In the genomic region with DNA sequence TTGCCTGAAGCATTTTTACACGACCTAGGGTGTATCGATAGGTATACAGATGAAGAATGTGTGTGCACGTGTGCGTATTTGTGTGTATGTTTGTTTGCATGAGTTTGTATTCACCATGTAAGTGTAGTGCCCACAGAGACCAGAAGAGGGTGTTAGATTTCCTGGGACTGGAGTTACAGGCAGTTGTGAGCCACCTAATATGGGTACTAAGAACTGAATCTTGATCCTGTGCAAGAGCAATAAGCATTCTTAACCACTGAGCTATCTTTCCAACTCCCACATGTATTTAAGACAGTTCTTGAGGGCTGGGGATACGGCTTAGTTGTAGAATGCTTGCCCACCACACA, we compare ENCODE assay signal across 20 mouse cellular contexts. TPM values are rescaled to one million over a fixed set of nuclear protein-coding genes. Genes with fewer than 3 reads are reported as not detected.
DNase-seq lines count a peak whose midpoint lies in the region; ATAC-seq and TF ChIP-seq lines count a peak whose summit lies in the region.
"Had no signal": no experiment of that assay in that cellular context is flagged by ENCODE, and none has a peak within 500 bp of the region (broad histone marks: within the 10 kb centered on the region; RNA-seq: fewer than 3 reads in every experiment).

No protein-coding gene starts in this region.

- TF ChIP-seq CTCF in forebrain, postnatal 0 days (IDR thresholded peaks at IDR 0.05; ENCODE audit: low read depth), result 0 out of 2 replicates have a peak, but pooled peaks have one; percentile 14
- TF ChIP-seq CTCF in lung, embryonic 14.5 days (IDR thresholded peaks at IDR 0.05; ENCODE audit: low read depth), result 0 out of 2 replicates have a peak, but pooled peaks have one; percentile 7
- TF ChIP-seq CTCF in lung, adult 2 months (IDR thresholded peaks at IDR 0.05; ENCODE audit: insufficient read depth, low read length), result no peak
- peak in 2 of 3 experiments; percentile 18 to 31; a peak in 1 of 6 replicates for TF ChIP-seq CTCF in MEL (IDR thresholded peaks at IDR 0.05 in 2 of 3, conservative IDR thresholded peaks at IDR 0.05 in 1 of 3; ENCODE audit: control insufficient read depth in 1 of 3, insufficient read depth in 1 of 3, low read depth in 2 of 3, low read length in 3 of 3, poor library complexity in 1 of 3, severe bottlenecking in 1 of 3)
- TF ChIP-seq CTCF in stomach, postnatal 0 days (IDR thresholded peaks at IDR 0.05; ENCODE audit: low read depth), result peak; percentile 30; the same call in 1 of the 2 replicates

- ATAC-seq in forebrain, postnatal 0 days, result no peak
- ATAC-seq in forebrain, embryonic 11.5 days (replicated peaks; ENCODE audit: low FRiP score), result no peak
- no peak for ATAC-seq in lung, embryonic 14.5 days (ENCODE audit: insufficient read depth)
- ATAC-seq in stomach, postnatal 0 days (ENCODE audit: low FRiP score, low TSS enrichment), result no peak
- ATAC-seq in frontal cortex, adult (ENCODE audit: low TSS enrichment), result no peak
- ATAC-seq: hindbrain, postnatal 0 days had no signal

- TF ChIP-seq EP300 in MEL (IDR thresholded peaks at IDR 0.05; ENCODE audit: low read depth in 1 of 2, low read length in 2 of 2), result no peak
- no peak for TF ChIP-seq EP300 in stomach, postnatal 0 days (optimal IDR thresholded peaks at IDR 0.05)

- H3K9ac ChIP-seq in forebrain, postnatal 0 days, result no peak overlapping the region
- no peak overlapping the region for H3K9ac ChIP-seq in forebrain, embryonic 11.5 days (ENCODE audit: low read length)
- no peak overlapping the region for H3K9ac ChIP-seq in lung, embryonic 14.5 days
- H3K9ac ChIP-seq in MEL (ENCODE audit: control insufficient read depth, low read depth, low read length, poor library complexity, severe bottlenecking), result no peak overlapping the region
- no peak overlapping the region for H3K9ac ChIP-seq in stomach, postnatal 0 days (ENCODE audit: low read length)
- H3K9ac ChIP-seq: heart, embryonic 12.5 days had no signal

- no peaks in the 10 kb centered on the region for H3K79me2 ChIP-seq in MEL (ENCODE audit: control insufficient read depth, insufficient read depth, low read length, poor library complexity)

- no peak for TF ChIP-seq RAD21 in MEL (IDR thresholded peaks at IDR 0.05; ENCODE audit: low read depth, low read length)

- DNase-seq in forebrain, postnatal 0 days, result no peak
- no peak for DNase-seq in forebrain, embryonic 11.5 days (ENCODE audit: low spot score)
- DNase-seq in lung, embryonic 14.5 days, result no peak
- no peak for DNase-seq in lung, adult 2 months
- DNase-seq in MEL (ENCODE audit: low read depth, low spot score), result peak; percentile 38
- DNase-seq in stomach, postnatal 0 days (ENCODE audit: low spot score), result no peak
- DNase-seq: adrenal gland, postnatal 25 days; cerebellum, adult 9-10 months; gastrocnemius, postnatal 10 days; heart, postnatal 10 days; kidney, adult 11 months; lung, adult 18-20 months; spleen, adult 18-20 months; thymus, postnatal 14 days had no signal

- H3K27me3 ChIP-seq in forebrain, postnatal 0 days (ENCODE audit: insufficient read depth, low read length), result no peaks in the 10 kb centered on the region
- H3K27me3 ChIP-seq in forebrain, embryonic 11.5 days (ENCODE audit: control insufficient read depth, insufficient read depth, low read length), result no peaks in the 10 kb centered on the region
- no peaks in the 10 kb centered on the region for H3K27me3 ChIP-seq in lung, embryonic 14.5 days (ENCODE audit: insufficient read depth, low read length)
- no peaks in the 10 kb centered on the region for H3K27me3 ChIP-seq in MEL (ENCODE audit: control insufficient read depth in 1 of 2, insufficient read depth in 2 of 2, low read length in 2 of 2)
- no peaks in the 10 kb centered on the region for H3K27me3 ChIP-seq in stomach, postnatal 0 days (ENCODE audit: control insufficient read depth, insufficient read depth, low read length)
- H3K27me3 ChIP-seq: heart, embryonic 12.5 days had no signal

- H3K9me3 ChIP-seq in forebrain, postnatal 0 days (ENCODE audit: low read length), result no peaks in the 10 kb centered on the region
- no peaks in the 10 kb centered on the region for H3K9me3 ChIP-seq in forebrain, embryonic 11.5 days (ENCODE audit: control insufficient read depth, low read length)
- H3K9me3 ChIP-seq in lung, embryonic 14.5 days (ENCODE audit: low read depth, low read length), result no peaks in the 10 kb centered on the region
- no peaks in the 10 kb centered on the region for H3K9me3 ChIP-seq in MEL (replicated peaks; ENCODE audit: insufficient read depth, low read length)
- H3K9me3 ChIP-seq in stomach, postnatal 0 days (ENCODE audit: control insufficient read depth, low read length), result no peaks in the 10 kb centered on the region
- H3K9me3 ChIP-seq: G1E; heart, embryonic 12.5 days had no signal

- no peaks in the 10 kb centered on the region for H3K4me1 ChIP-seq in forebrain, postnatal 0 days (ENCODE audit: insufficient read depth)
- H3K4me1 ChIP-seq in forebrain, embryonic 11.5 days (replicated peaks; ENCODE audit: control insufficient read depth, insufficient read depth, low read length), result no peaks in the 10 kb centered on the region
- H3K4me1 ChIP-seq in lung, embryonic 14.5 days (ENCODE audit: insufficient read depth), result no peaks in the 10 kb centered on the region
- no peaks in the 10 kb centered on the region for H3K4me1 ChIP-seq in lung, adult 2 months (ENCODE audit: control insufficient read depth, insufficient read depth, low read length)
- no peaks in the 10 kb centered on the region for H3K4me1 ChIP-seq in MEL (ENCODE audit: control insufficient read depth in 1 of 2, insufficient read depth in 2 of 2, low read length in 2 of 2)
- 0 out of 2 replicates have a peak, but pooled peaks cover 5% of the 10 kb centered on the region for H3K4me1 ChIP-seq in stomach, postnatal 0 days (replicated peaks; ENCODE audit: control insufficient read depth, insufficient read depth)
- H3K4me1 ChIP-seq: heart, embryonic 12.5 days had no signal

- peaks cover 66% of the 10 kb centered on the region for H3K36me3 ChIP-seq in forebrain, postnatal 0 days (ENCODE audit: insufficient read depth)
- peaks cover 15% of the 10 kb centered on the region for H3K36me3 ChIP-seq in forebrain, embryonic 11.5 days (ENCODE audit: control insufficient read depth, insufficient read depth, low read length)
- H3K36me3 ChIP-seq in lung, embryonic 14.5 days (ENCODE audit: insufficient read depth), result peaks cover 82% of the 10 kb centered on the region
- H3K36me3 ChIP-seq in MEL (ENCODE audit: control insufficient read depth in 1 of 2, insufficient read depth in 2 of 2, low read length in 2 of 2), result peaks cover 0 to 44% of the 10 kb centered on the region in 2 experiments; a peak in 2 of 4 replicates
- peaks cover 36% of the 10 kb centered on the region for H3K36me3 ChIP-seq in stomach, postnatal 0 days (ENCODE audit: control insufficient read depth, insufficient read depth, low read length)

- WGBS in forebrain, postnatal 0 days, result 98% methylated on average over 5 of the region's 5 CpGs
- 96% methylated on average over 5 of the region's 5 CpGs for WGBS in forebrain, embryonic 11.5 days
- 97% methylated on average over 5 of the region's 5 CpGs for WGBS in lung, embryonic 14.5 days
- 93% methylated on average over 5 of the region's 5 CpGs for WGBS in lung, adult 2 months
- WGBS in stomach, postnatal 0 days, result 93% methylated on average over 5 of the region's 5 CpGs

- no peak for TF ChIP-seq POLR2A in lung, adult 2 months (IDR thresholded peaks at IDR 0.05; ENCODE audit: borderline replicate concordance, extremely low read depth, low read depth, low read length)
- TF ChIP-seq POLR2A in MEL (IDR thresholded peaks at IDR 0.05; ENCODE audit: control insufficient read depth in 1 of 2, insufficient read depth in 1 of 2, low read depth in 1 of 2, low read length in 2 of 2, poor library complexity in 1 of 2), result no peak

- no peak overlapping the region for H3K4me2 ChIP-seq in forebrain, postnatal 0 days (ENCODE audit: low read depth)
- H3K4me2 ChIP-seq in forebrain, embryonic 11.5 days (ENCODE audit: low read depth, low read length, severe bottlenecking), result no peak overlapping the region
- no peak overlapping the region for H3K4me2 ChIP-seq in lung, embryonic 14.5 days
- H3K4me2 ChIP-seq in stomach, postnatal 0 days (replicated peaks; ENCODE audit: low read depth), result no peak overlapping the region
- H3K4me2 ChIP-seq: heart, embryonic 12.5 days; liver, embryonic 11.5 days; midbrain, embryonic 11.5 days had no signal

- no peak overlapping the region for H3K4me3 ChIP-seq in forebrain, postnatal 0 days (ENCODE audit: low read depth, low read length)
- no peak overlapping the region for H3K4me3 ChIP-seq in forebrain, embryonic 11.5 days (ENCODE audit: low read depth, low read length)
- no peak overlapping the region for H3K4me3 ChIP-seq in lung, embryonic 14.5 days (ENCODE audit: low read depth, low read length)
- H3K4me3 ChIP-seq in lung, adult 2 months (replicated peaks; ENCODE audit: extremely low read depth, low read depth, low read length), result no peak overlapping the region
- H3K4me3 ChIP-seq in MEL (ENCODE audit: control insufficient read depth in 1 of 2, insufficient read depth in 1 of 2, low read depth in 2 of 2, low read length in 2 of 2), result no peak overlapping the region
- H3K4me3 ChIP-seq in stomach, postnatal 0 days (ENCODE audit: low read depth, low read length), result no peak overlapping the region
- H3K4me3 ChIP-seq: heart, embryonic 12.5 days had no signal

- H3K27ac ChIP-seq in forebrain, postnatal 0 days (ENCODE audit: low read depth, low read length), result no peak overlapping the region
- no peak overlapping the region for H3K27ac ChIP-seq in forebrain, embryonic 11.5 days (ENCODE audit: low read depth, low read length)
- H3K27ac ChIP-seq in lung, embryonic 14.5 days (ENCODE audit: low read depth), result no peak overlapping the region
- H3K27ac ChIP-seq in MEL (ENCODE audit: control insufficient read depth, low read depth, low read length), result no peak overlapping the region
- no peak overlapping the region for H3K27ac ChIP-seq in stomach, postnatal 0 days (replicated peaks)
- H3K27ac ChIP-seq: hindbrain, postnatal 0 days had no signal

RNA-seq across cellular contexts. Expression of gene Sntb2, which starts 15.2 kb away (rescaled TPM):
- 6.1 and 6.9 TPM in 2 replicates for total RNA-seq in forebrain, postnatal 0 days (2014; rRNA removed)
- 1.7 and 3.0 TPM in 2 replicates for polyA plus RNA-seq in forebrain, postnatal 0 days (2015; fragmentation: Nextera tagmentation; extraction: Ambion mirVana)
- polyA plus RNA-seq in forebrain, embryonic 11.5 days (2014; fragmentation: Nextera tagmentation; extraction: Ambion mirVana), result 7.9 and 9.5 TPM in 2 replicates
- 21.1 and 22.1 TPM in 2 replicates for polyA plus RNA-seq in lung, embryonic 14.5 days (2014; fragmentation: Nextera tagmentation; extraction: Ambion mirVana)
- 9.9 and 12.1 TPM in 2 replicates for polyA plus RNA-seq in lung, adult 2 months (2012; rRNA removed)
- 3.0 and 3.6 TPM in 2 replicates for total RNA-seq in MEL (2012; rRNA removed)
- polyA plus RNA-seq in MEL (2012; ENCODE audit: insufficient read depth in 1 of 2, insufficient read length in 2 of 2, low read depth in 1 of 2, low replicate concordance in 2 of 2, missing spikeins in 1 of 2), result 1 to 10 TPM in 1 of 2 experiments, not detected in 1; 3.8 TPM
- polyA plus RNA-seq in stomach, postnatal 0 days (2015; fragmentation: Nextera tagmentation; extraction: Ambion mirVana), result 9.1 and 10.2 TPM in 2 replicates

RNA-seq across cellular contexts. Expression of gene Utp4, which starts 26.9 kb away (rescaled TPM):
- total RNA-seq in forebrain, postnatal 0 days (2014; rRNA removed), result 22.2 and 23.2 TPM in 2 replicates
- polyA plus RNA-seq in forebrain, postnatal 0 days (2015; fragmentation: Nextera tagmentation; extraction: Ambion mirVana), result 26.9 and 30.4 TPM in 2 replicates
- polyA plus RNA-seq in forebrain, embryonic 11.5 days (2014; fragmentation: Nextera tagmentation; extraction: Ambion mirVana), result 79.6 and 80.9 TPM in 2 replicates
- polyA plus RNA-seq in lung, embryonic 14.5 days (2014; fragmentation: Nextera tagmentation; extraction: Ambion mirVana), result 79.2 and 80.4 TPM in 2 replicates
- polyA plus RNA-seq in lung, adult 2 months (2012; rRNA removed), result 12.3 and 14.5 TPM in 2 replicates
- 165 and 174 TPM in 2 replicates for total RNA-seq in MEL (2012; rRNA removed)
- 100 to 1,000 TPM; 123 to 218 TPM for polyA plus RNA-seq in MEL (2012; ENCODE audit: insufficient read depth in 1 of 2, insufficient read length in 2 of 2, low read depth in 1 of 2, low replicate concordance in 2 of 2, missing spikeins in 1 of 2)
- 30.4 and 33.7 TPM in 2 replicates for polyA plus RNA-seq in stomach, postnatal 0 days (2015; fragmentation: Nextera tagmentation; extraction: Ambion mirVana)

RNA-seq across cellular contexts. Expression of gene Has3, which starts 50.3 kb away (rescaled TPM):
- total RNA-seq in forebrain, postnatal 0 days (2014; rRNA removed), result 18.1 and 19.7 TPM in 2 replicates
- 0.77 and 0.86 TPM in 2 replicates for polyA plus RNA-seq in forebrain, postnatal 0 days (2015; fragmentation: Nextera tagmentation; extraction: Ambion mirVana)
- 0.29 and 0.95 TPM in 2 replicates for polyA plus RNA-seq in forebrain, embryonic 11.5 days (2014; fragmentation: Nextera tagmentation; extraction: Ambion mirVana)
- polyA plus RNA-seq in lung, embryonic 14.5 days (2014; fragmentation: Nextera tagmentation; extraction: Ambion mirVana), result 0.28 and 0.39 TPM in 2 replicates
- polyA plus RNA-seq in lung, adult 2 months (2012; rRNA removed), result 0.48 and 0.89 TPM in 2 replicates
- 3.7 and 5.8 TPM in 2 replicates for total RNA-seq in MEL (2012; rRNA removed)
- under 1 TPM in 1 of 2 experiments, not detected in 1; 0.40 TPM for polyA plus RNA-seq in MEL (2012; ENCODE audit: insufficient read depth in 1 of 2, insufficient read length in 2 of 2, low read depth in 1 of 2, low replicate concordance in 2 of 2, missing spikeins in 1 of 2)
- polyA plus RNA-seq in stomach, postnatal 0 days (2015; fragmentation: Nextera tagmentation; extraction: Ambion mirVana), result 0.28 and 0.40 TPM in 2 replicates
- polyA plus RNA-seq: G1E had no signal
